Mouse (Mus musculus) cortical plate, adult 2 months (tissue): Measurements from ENCODE around the gene Spats2l. TPM values are rescaled to one million over a fixed set of nuclear protein-coding genes. Genes with fewer than 3 reads are reported as not detected.

Source experiments
- H3K27ac ChIP-seq: fragments of 200-500 bp; 2 replicates; pipeline ENCODE4 v1.5.1; 2012; ENCODE audit warnings: low read length, control low read depth, inconsistent platforms; ENCODE audit not compliant: insufficient read depth
- H3K4me1 ChIP-seq: fragments of 200-500 bp; 2 replicates; pipeline ENCODE4 v1.6.1; 2011; ENCODE audit warnings: low read length; ENCODE audit not compliant: control insufficient read depth, insufficient read depth
- H3K4me3 ChIP-seq: fragments of 200-500 bp; 2 replicates; pipeline ENCODE4 v1.5.1; 2011; ENCODE audit warnings: mild to moderate bottlenecking, low read length, control low read depth; ENCODE audit not compliant: insufficient read depth
- CTCF ChIP-seq: fragments of 200-500 bp; IDR thresholded peaks from 2 replicates; pipeline ENCODE4 v1.5.1; 2011; ENCODE audit warnings: mild to moderate bottlenecking, control low read depth, low read length; ENCODE audit not compliant: insufficient read depth; ENCODE audit errors: extremely low read depth
- POLR2A ChIP-seq: fragments of 200-500 bp; IDR thresholded peaks from 2 replicates; pipeline ENCODE4 v1.6.1; 2011; ENCODE audit warnings: mild to moderate bottlenecking, low read length, control low read depth; ENCODE audit not compliant: insufficient read depth; ENCODE audit errors: extremely low read depth
- polyA plus RNA-seq: library from polyadenylated mRNA; depleted of rRNA; stranded (reverse); fragments of >200 nt; gene quantifications from 2 replicates; pipeline ENCODE4 v1.2.3, GENCODE M21; 2012

The Spats2l gene
- polyA plus RNA-seq, 1 experiment, result 27.4 TPM

DNA sequence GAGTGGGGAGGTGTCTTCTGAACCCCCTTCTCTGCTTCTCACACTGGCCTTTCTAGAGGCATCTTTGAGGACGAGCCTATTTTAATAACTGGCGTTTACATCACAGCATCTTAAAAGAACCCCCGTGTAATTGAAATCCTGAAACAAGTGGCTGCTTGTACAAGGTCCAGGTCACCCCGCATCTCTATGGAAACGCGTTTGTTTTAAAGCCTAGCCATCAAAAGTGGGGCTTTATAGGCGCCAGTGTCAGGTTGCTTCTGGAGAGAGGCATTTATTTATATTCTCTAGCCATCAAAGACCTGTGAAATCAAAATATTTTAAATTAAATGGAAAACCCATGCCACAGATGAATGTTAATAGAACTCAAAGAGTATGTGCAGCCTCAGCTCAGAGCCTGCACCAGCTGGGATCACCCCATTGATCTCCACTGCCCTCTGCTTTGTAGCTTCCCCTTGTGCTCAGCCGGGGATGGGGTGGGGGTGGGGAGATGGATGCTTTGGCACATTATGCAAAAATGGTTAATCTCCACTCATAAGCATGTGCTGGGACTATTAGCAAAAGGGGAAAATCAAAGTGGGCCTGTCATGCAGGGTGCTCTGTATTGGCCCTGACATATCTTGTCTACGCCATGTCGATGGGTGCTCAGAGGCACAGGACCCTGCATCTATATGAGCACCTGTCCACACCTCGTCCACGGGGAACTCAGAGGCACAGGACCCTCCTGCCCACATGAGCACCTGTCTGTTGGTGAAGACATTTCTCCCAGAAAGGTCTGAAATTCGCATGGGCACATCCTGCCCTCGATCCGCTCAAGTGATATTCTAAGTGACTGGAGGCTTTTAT, 73.1 kb downstream of the Spats2l start:
- Histone ChIP-seq H3K4me1 (no peaks in the 10 kb centered on the region; the same call in 1 of the 2 replicates), H3K27ac (no peak overlapping the region), H3K4me3 (no peak overlapping the region)
- TF ChIP-seq POLR2A (no peak), CTCF (no peak)

DNA sequence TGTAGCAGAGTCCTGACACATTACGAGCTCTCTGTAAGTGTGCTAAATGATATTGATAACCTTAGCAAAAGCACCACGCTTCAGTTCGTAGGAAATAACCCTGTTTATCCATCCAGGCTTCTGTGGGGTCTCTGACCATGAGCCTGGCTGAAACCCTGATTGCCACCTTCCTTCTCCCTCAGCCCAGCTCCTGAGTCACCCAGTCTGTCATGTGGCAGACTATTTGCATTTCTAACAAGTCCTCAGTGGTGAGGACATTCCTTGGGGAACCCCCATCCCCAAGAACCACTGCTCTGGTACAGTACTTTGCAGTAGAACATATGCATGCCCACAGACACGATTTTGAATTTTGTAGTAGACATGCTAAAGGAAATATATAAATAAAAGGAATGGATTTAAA, 75.1 kb downstream of the Spats2l start:
- no peak overlapping the region for H3K27ac ChIP-seq
- TF ChIP-seq CTCF (no peak), POLR2A (no peak)
- H3K4me3 ChIP-seq, result no peak overlapping the region
- H3K4me1 ChIP-seq, result no peaks in the 10 kb centered on the region; the same call in 1 of the 2 replicates

DNA sequence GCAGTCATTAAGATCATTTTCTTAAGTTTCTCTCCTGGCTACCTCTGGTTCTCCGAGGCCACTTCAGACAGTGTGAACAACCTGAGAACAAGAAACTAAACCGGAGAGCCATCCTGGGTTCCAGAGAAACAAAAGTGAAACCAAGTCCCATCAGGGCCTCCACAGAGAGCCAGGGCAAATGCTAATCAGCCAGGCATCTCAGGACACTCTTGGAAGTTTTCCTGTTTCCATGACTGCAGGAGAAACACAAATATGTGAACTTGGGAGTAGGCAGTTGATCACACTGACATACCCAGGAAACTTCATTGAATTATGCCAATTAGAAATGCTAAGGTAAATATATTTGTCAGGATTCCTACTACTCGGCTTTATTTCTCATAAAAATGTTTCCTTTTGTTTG, 76.0 kb downstream of the Spats2l start:
- Histone ChIP-seq H3K4me1 (no peaks in the 10 kb centered on the region; the same call in 1 of the 2 replicates), H3K4me3 (no peak overlapping the region), H3K27ac (no peak overlapping the region)
- TF ChIP-seq POLR2A, result no peak
- no peak for TF ChIP-seq CTCF

DNA sequence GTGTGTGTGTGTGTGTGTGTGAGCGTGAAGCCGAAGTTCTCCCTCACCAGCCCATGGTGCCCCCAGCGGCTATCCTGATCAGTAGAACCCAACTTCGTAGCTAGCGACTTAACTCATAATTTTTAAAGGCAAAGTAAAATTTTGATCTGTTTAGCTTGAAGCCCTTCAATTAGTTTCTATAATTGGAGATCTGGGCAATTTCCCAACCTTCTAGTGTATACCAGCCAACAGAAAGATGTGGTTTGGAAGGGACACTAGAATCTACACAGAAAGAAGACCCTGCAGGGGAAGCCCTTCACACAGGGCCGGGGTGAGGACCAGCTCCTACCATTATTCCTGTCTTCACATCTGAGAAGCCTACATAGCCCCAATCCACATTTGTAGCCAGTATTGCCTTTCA, 77.9 kb downstream of the Spats2l start:
- Histone ChIP-seq H3K4me1 (no peaks in the 10 kb centered on the region; the same call in 1 of the 2 replicates), H3K27ac (no peak overlapping the region), H3K4me3 (no peak overlapping the region)
- no peak for TF ChIP-seq CTCF
- TF ChIP-seq POLR2A, result no peak

DNA sequence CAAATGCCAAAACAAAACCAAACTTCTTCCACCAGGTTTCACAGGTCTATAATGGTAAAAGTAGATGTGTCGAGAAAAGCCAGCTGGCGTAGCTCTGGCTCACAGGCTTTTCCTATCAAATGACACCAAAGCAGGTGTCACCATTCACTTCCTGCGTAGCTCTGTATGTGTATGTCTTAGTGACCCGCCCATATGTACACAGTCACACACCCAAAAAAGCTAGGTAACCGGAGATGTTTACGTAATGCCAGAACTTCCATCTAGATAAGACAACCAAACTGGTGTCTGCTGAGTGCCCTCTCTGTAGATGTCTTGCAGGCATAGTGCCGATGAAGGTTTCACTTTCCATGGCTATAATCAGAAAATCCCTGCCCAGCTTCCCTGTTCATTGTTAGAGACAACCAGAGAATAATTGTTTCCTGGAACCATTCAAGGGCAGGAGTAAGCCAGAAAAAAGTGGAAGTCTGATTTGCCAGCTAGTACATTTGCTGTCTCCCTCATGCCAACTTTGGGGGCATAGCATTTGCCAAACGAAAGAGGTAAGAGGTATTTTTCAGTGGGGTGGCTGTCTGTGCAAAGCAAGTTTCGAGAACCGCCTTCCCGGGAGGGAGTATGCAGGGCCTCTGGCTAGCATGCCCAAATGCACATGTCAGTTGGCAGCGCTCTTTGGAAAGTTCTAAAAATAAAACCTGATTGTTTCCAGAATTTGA, 78.8 kb downstream of the Spats2l start:
- TF ChIP-seq CTCF, result no peak
- TF ChIP-seq POLR2A, result no peak
- Histone ChIP-seq H3K4me1 (no peaks in the 10 kb centered on the region; the same call in 1 of the 2 replicates), H3K27ac (no peak overlapping the region), H3K4me3 (no peak overlapping the region)

DNA sequence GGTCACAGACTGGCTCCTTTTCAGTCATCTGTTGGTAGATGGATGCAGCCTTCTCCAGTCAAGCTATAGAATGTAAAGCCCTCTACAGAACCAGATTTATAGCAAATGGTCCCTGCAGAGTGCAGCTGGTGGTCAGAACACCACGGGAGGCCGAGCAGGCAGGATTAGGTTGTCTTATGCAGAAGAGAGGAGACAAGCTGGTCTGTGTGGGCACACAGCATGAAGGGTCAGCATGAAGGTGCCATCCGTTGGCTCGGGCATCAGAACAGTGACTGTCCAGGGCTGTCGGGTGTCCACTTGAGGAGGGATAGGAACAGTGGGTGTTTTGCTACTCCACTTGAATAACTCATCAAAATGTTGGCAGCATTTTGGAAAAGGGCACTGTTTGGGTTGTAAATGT, 83.8 kb downstream of the Spats2l start:
- Histone ChIP-seq H3K4me3 (no peak overlapping the region), H3K4me1 (no peaks in the 10 kb centered on the region), H3K27ac (no peak overlapping the region)
- TF ChIP-seq POLR2A (no peak), CTCF (no peak)

DNA sequence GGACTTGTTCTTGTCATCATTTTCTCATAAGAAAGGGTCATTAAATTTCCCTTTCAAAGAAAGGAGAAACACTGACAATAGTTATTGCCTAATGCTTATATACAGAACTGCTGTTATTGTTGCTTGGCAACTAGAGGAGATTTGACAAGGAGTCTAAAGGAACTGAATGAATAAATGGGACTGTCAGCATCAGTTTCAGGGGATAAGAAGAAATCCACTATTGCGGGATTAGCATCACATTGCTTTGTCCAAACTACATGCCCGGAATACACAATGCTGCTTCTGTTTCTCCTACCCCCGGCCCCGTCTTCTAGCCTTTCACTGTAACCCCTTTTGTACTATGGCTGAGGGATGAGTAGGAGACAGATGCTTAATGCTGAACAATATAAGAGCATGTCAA, 88.1 kb downstream of the Spats2l start:
- H3K27ac ChIP-seq, result no peak overlapping the region

DNA sequence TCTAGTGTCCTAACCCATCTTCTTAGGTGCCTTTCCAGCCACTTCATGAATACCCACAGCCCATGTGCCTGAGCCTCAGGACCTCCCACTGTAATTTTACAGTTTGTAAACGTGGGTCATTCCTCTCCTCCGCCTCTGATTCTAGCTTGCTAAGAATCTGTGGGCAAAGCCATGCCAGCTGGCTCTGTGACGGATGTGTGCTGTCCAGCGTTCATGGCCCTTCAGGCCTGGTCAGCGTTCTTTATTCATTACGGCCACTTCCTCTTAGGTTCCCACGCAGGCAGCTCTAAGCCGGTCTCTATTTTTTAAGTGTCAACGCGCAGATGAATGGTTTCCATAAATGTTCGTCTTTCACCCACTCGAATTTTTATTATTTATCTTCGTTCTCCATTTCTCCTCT, 94.7 kb downstream of the Spats2l start:
- TF ChIP-seq POLR2A (no peak), CTCF (no peak)
- no peak overlapping the region for H3K4me3 ChIP-seq
- H3K27ac ChIP-seq, result no peak overlapping the region
- no peaks in the 10 kb centered on the region for H3K4me1 ChIP-seq

More for the DNA sequence above, 88.1 kb downstream of the Spats2l start:
- Histone ChIP-seq H3K4me1 (no peaks in the 10 kb centered on the region), H3K4me3 (no peak overlapping the region)
- TF ChIP-seq CTCF, result no peak
- no peak for TF ChIP-seq POLR2A

DNA sequence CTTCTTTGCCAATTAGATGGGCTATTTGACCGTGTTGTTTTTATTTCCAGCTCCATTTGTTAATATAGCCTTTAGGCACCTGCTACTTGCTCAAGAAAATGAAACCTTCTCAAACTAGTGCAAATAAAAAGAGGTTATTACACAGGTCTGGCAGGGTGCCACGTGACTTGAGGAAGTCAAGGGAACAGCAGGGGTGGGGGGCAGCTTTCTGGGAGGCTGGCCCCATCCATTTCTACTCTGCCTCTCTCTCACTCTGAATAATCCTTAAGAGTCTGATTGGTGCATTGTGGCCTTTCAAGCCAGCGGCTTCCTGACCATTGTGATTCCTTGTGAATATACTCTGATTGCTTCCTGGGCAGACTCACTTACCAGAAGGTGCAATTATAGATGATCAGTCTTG, 98.0 kb downstream of the Spats2l start:
- no peak for TF ChIP-seq POLR2A
- TF ChIP-seq CTCF, result no peak
- no peak overlapping the region for H3K27ac ChIP-seq

DNA sequence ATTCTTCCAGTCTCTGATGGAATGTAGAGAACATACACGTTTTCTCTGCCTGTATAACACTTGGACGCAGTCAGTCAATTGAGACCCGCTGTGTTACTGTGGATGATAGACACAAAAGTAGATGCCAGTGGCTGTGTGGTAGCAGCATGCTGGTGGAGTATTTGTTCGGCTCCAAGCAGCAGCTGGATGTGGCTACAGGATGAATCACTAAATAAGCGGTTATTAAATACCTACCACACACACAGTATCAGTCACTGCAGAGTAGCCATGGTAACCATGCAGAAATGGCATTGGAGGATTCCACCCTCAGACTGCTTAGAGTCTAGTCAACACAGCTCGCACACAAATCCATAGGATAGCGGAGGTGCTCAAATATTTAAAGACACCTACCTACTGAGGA, 100.0 kb downstream of the Spats2l start:
- Histone ChIP-seq H3K4me3 (no peak overlapping the region), H3K27ac (no peak overlapping the region), H3K4me1 (peaks cover 3% of the 10 kb centered on the region; the same call in 1 of the 2 replicates)
- TF ChIP-seq POLR2A (no peak), CTCF (no peak)

More for the DNA sequence above, 98.0 kb downstream of the Spats2l start:
- Histone ChIP-seq H3K4me3 (no peak overlapping the region), H3K4me1 (peaks cover 1% of the 10 kb centered on the region; the same call in 1 of the 2 replicates)
